In genomic region chr10:62979667-62980038, GRCm38 (mm10) we compare ENCODE assay signal across 8 mouse cellular contexts. TPM values are rescaled to one million over a fixed set of nuclear protein-coding genes. Genes with fewer than 3 reads are reported as not detected.
A peak's percentile ranks its signal among the peaks of the same experiment; 100 is the strongest.
DNase-seq lines count a peak whose midpoint lies in the region; ATAC-seq and TF ChIP-seq lines count a peak whose summit lies in the region.

No protein-coding gene starts in this region.

- H3K36me3 ChIP-seq in lung, embryonic 16.5 days (ENCODE audit: control insufficient read depth, insufficient read depth, low read length) = no peaks in the 10 kb centered on the region
- H3K36me3 ChIP-seq in forebrain, embryonic 10.5 days (replicated peaks) = peaks cover 42% of the 10 kb centered on the region
- peaks cover 41% of the 10 kb centered on the region for H3K36me3 ChIP-seq in limb, embryonic 10.5 days

- H3K27ac ChIP-seq in lung, embryonic 16.5 days (ENCODE audit: low read length) = no peak overlapping the region
- H3K27ac ChIP-seq in forebrain, embryonic 10.5 days = peak overlapping the region; percentile 98
- peak overlapping the region; percentile 96 for H3K27ac ChIP-seq in limb, embryonic 10.5 days
- peak overlapping the region; percentile 17; the same call in 1 of the 2 replicates for H3K27ac ChIP-seq in olfactory bulb, adult 2 months (ENCODE audit: insufficient read depth, low read depth, low read length)

- no peaks in the 10 kb centered on the region for H3K9me3 ChIP-seq in lung, embryonic 16.5 days (ENCODE audit: control insufficient read depth, low read length)
- H3K9me3 ChIP-seq in forebrain, embryonic 10.5 days = no peaks in the 10 kb centered on the region
- no peaks in the 10 kb centered on the region for H3K9me3 ChIP-seq in limb, embryonic 10.5 days (replicated peaks)

- TF ChIP-seq POLR2A in olfactory bulb, adult 2 months (IDR thresholded peaks at IDR 0.05; ENCODE audit: insufficient read depth, low read depth, low read length) = no peak

- DNase-seq in lung, postnatal 25 days (ENCODE audit: low spot score) = no peak
- DNase-seq in forebrain, embryonic 10.5 days (ENCODE audit: extremely low spot score, low spot score) = no peak
- DNase-seq in limb, embryonic 10.5 days (ENCODE audit: low spot score) = no peak
- no peak for DNase-seq in urinary bladder, postnatal 36 days (ENCODE audit: low spot score in 2 of 2)
- no peak for DNase-seq in yolk sac, embryonic 10.5 days (ENCODE audit: low spot score)
- DNase-seq in urinary bladder, postnatal 4 days (ENCODE audit: low spot score in 2 of 2) = no peak

- peak overlapping the region; percentile 91 for H3K4me3 ChIP-seq in lung, embryonic 16.5 days (ENCODE audit: low read length)
- H3K4me3 ChIP-seq in forebrain, embryonic 10.5 days = peak overlapping the region; percentile 98
- peak overlapping the region; percentile 77 for H3K4me3 ChIP-seq in limb, embryonic 10.5 days
- H3K4me3 ChIP-seq in olfactory bulb, adult 2 months (ENCODE audit: insufficient read depth, low read depth, low read length) = peak overlapping the region; percentile 92

- H3K4me1 ChIP-seq in lung, embryonic 16.5 days (replicated peaks; ENCODE audit: control insufficient read depth, insufficient read depth, low read length) = peaks cover 7% of the 10 kb centered on the region; the same call in 1 of the 2 replicates
- peaks cover 16% of the 10 kb centered on the region for H3K4me1 ChIP-seq in forebrain, embryonic 10.5 days
- peaks cover 10% of the 10 kb centered on the region for H3K4me1 ChIP-seq in limb, embryonic 10.5 days
- H3K4me1 ChIP-seq in olfactory bulb, adult 2 months (ENCODE audit: control insufficient read depth, insufficient read depth, low read length) = peaks cover 6% of the 10 kb centered on the region

- ATAC-seq in lung, embryonic 16.5 days (ENCODE audit: low read depth) = no peak

- peak overlapping the region; percentile 91 for H3K9ac ChIP-seq in lung, embryonic 16.5 days (ENCODE audit: low read length)

- H3K27me3 ChIP-seq in lung, embryonic 16.5 days (ENCODE audit: control insufficient read depth, insufficient read depth, low read depth, low read length) = no peaks in the 10 kb centered on the region
- H3K27me3 ChIP-seq in forebrain, embryonic 10.5 days (ENCODE audit: poor library complexity, severe bottlenecking) = no peaks in the 10 kb centered on the region
- no peaks in the 10 kb centered on the region for H3K27me3 ChIP-seq in limb, embryonic 10.5 days (ENCODE audit: low read depth, poor library complexity, severe bottlenecking)

- WGBS in lung, embryonic 16.5 days = 9% methylated on average over 10 of the region's 10 CpGs
- 8% methylated on average over 10 of the region's 10 CpGs for WGBS in forebrain, embryonic 10.5 days
- 11% methylated on average over 10 of the region's 10 CpGs for WGBS in limb, embryonic 10.5 days
- 8% methylated on average over 10 of the region's 10 CpGs for WGBS in olfactory bulb, adult 2 months

- peak overlapping the region; percentile 74 for H3K4me2 ChIP-seq in lung, embryonic 16.5 days (ENCODE audit: low read depth, low read length)

- no peak for TF ChIP-seq CTCF in olfactory bulb, adult 2 months (IDR thresholded peaks at IDR 0.05; ENCODE audit: insufficient read depth, low read depth, low read length)

RNA-seq across cellular contexts. Expression of gene Rufy2, which starts 0.4 kb away (rescaled TPM):
- 16.5 and 18.3 TPM in 2 replicates for polyA plus RNA-seq in lung, embryonic 16.5 days (2015; fragmentation: Nextera tagmentation; extraction: Ambion mirVana)
- polyA plus RNA-seq in forebrain, embryonic 10.5 days (2016; fragmentation: Nextera tagmentation; extraction: Ambion mirVana) = 26.5 and 28.7 TPM in 2 replicates
- polyA plus RNA-seq in limb, embryonic 10.5 days (2016; fragmentation: Nextera tagmentation; extraction: Ambion mirVana) = 20.5 and 23.9 TPM in 2 replicates
- polyA plus RNA-seq in olfactory bulb, adult 2 months (2012; ENCODE audit: insufficient read depth, insufficient read length, low replicate concordance, missing spikeins) = not detected in 2 replicates

RNA-seq across cellular contexts. Expression of gene Dna2, which starts 32.8 kb away (rescaled TPM):
- 17.5 and 18.0 TPM in 2 replicates for polyA plus RNA-seq in lung, embryonic 16.5 days (2015; fragmentation: Nextera tagmentation; extraction: Ambion mirVana)
- polyA plus RNA-seq in forebrain, embryonic 10.5 days (2016; fragmentation: Nextera tagmentation; extraction: Ambion mirVana) = 40.5 and 41.3 TPM in 2 replicates
- polyA plus RNA-seq in limb, embryonic 10.5 days (2016; fragmentation: Nextera tagmentation; extraction: Ambion mirVana) = 38.9 and 40.7 TPM in 2 replicates
- polyA plus RNA-seq in olfactory bulb, adult 2 months (2012; ENCODE audit: insufficient read depth, insufficient read length, low replicate concordance, missing spikeins) = not detected in 2 replicates

RNA-seq across cellular contexts. Expression of gene Hnrnph3, which starts 44.4 kb away (rescaled TPM):
- polyA plus RNA-seq in lung, embryonic 16.5 days (2015; fragmentation: Nextera tagmentation; extraction: Ambion mirVana) = 103 and 108 TPM in 2 replicates
- 218 and 221 TPM in 2 replicates for polyA plus RNA-seq in forebrain, embryonic 10.5 days (2016; fragmentation: Nextera tagmentation; extraction: Ambion mirVana)
- 162 and 170 TPM in 2 replicates for polyA plus RNA-seq in limb, embryonic 10.5 days (2016; fragmentation: Nextera tagmentation; extraction: Ambion mirVana)
- 251 TPM in 1 of 2 replicates, not detected in the other for polyA plus RNA-seq in olfactory bulb, adult 2 months (2012; ENCODE audit: insufficient read depth, insufficient read length, low replicate concordance, missing spikeins)

RNA-seq across cellular contexts. Expression of gene Pbld2, which starts 44.5 kb away (rescaled TPM):
- polyA plus RNA-seq in lung, embryonic 16.5 days (2015; fragmentation: Nextera tagmentation; extraction: Ambion mirVana) = 2.8 and 3.7 TPM in 2 replicates
- polyA plus RNA-seq in forebrain, embryonic 10.5 days (2016; fragmentation: Nextera tagmentation; extraction: Ambion mirVana) = 0.76 and 0.93 TPM in 2 replicates
- 0.94 and 1.1 TPM in 2 replicates for polyA plus RNA-seq in limb, embryonic 10.5 days (2016; fragmentation: Nextera tagmentation; extraction: Ambion mirVana)
- polyA plus RNA-seq in olfactory bulb, adult 2 months (2012; ENCODE audit: insufficient read depth, insufficient read length, low replicate concordance, missing spikeins) = not detected in 2 replicates

RNA-seq across cellular contexts. Expression of gene Slc25a16, which starts 59.2 kb away (rescaled TPM):
- 15.7 and 16.3 TPM in 2 replicates for polyA plus RNA-seq in lung, embryonic 16.5 days (2015; fragmentation: Nextera tagmentation; extraction: Ambion mirVana)
- 10.7 and 11.9 TPM in 2 replicates for polyA plus RNA-seq in forebrain, embryonic 10.5 days (2016; fragmentation: Nextera tagmentation; extraction: Ambion mirVana)
- 8.8 and 11.3 TPM in 2 replicates for polyA plus RNA-seq in limb, embryonic 10.5 days (2016; fragmentation: Nextera tagmentation; extraction: Ambion mirVana)
- not detected in 2 replicates for polyA plus RNA-seq in olfactory bulb, adult 2 months (2012; ENCODE audit: insufficient read depth, insufficient read length, low replicate concordance, missing spikeins)
